Mouse (Mus musculus) limb, embryonic 14.5 days (tissue): ENCODE results near the gene Camta1. TPM values are rescaled to one million over a fixed set of nuclear protein-coding genes. Genes with fewer than 3 reads are reported as not detected.
A peak's percentile ranks its signal among the peaks of the same experiment; 100 is the strongest.

Experiments used
- ATAC-seq: fragments of 200-750 bp; cut with Nextera tagmentation; 2 replicates; pipeline ENCODE4 v1.8.0; 2017; ENCODE audit warnings: low read depth, moderate number of reproducible peaks, moderate TSS enrichment; ENCODE audit not compliant: low FRiP score
- DNase-seq: peaks from one replicate; pipeline ENCODE4 v3.0.0-alpha.2; 2015; ENCODE audit warnings: low spot score
- H3K27ac ChIP-seq: fragments of 300-500 bp; sonication (generic); replicated peaks from 2 replicates; pipeline ENCODE4 v1.5.1; 2014; ENCODE audit warnings: low read depth, mild to moderate bottlenecking, low read length, moderate library complexity, mixed read lengths
- H3K27me3 ChIP-seq: fragments of 300-500 bp; sonication (generic); 2 replicates; pipeline ENCODE4 v1.6.1; 2014; ENCODE audit warnings: low read length, mixed read lengths; ENCODE audit not compliant: control insufficient read depth, insufficient read depth
- H3K36me3 ChIP-seq: fragments of 300-500 bp; sonication (generic); 2 replicates; pipeline ENCODE4 v1.6.1; 2014; ENCODE audit warnings: mild to moderate bottlenecking, low read length, moderate library complexity, mixed read lengths; ENCODE audit not compliant: control insufficient read depth, insufficient read depth
- H3K4me1 ChIP-seq: fragments of 300-500 bp; sonication (generic); 2 replicates; pipeline ENCODE4 v1.6.1; 2014; ENCODE audit warnings: antibody characterized with exemption, low read length, mixed read lengths; ENCODE audit not compliant: control insufficient read depth, insufficient read depth
- H3K4me2 ChIP-seq: fragments of 300-500 bp; sonication (generic); replicated peaks from 2 replicates; pipeline ENCODE4 v1.6.1; 2014; ENCODE audit warnings: low read depth, mild to moderate bottlenecking, low read length, moderate library complexity; ENCODE audit not compliant: severe bottlenecking
- H3K4me3 ChIP-seq: fragments of 300-500 bp; sonication (generic); replicated peaks from 2 replicates; pipeline ENCODE4 v1.5.1; 2014; ENCODE audit warnings: low read length
- H3K9ac ChIP-seq: fragments of 300-500 bp; sonication (generic); 2 replicates; pipeline ENCODE4 v1.6.1; 2014; ENCODE audit warnings: mild to moderate bottlenecking, low read depth, low read length, moderate library complexity; ENCODE audit not compliant: severe bottlenecking
- H3K9me3 ChIP-seq: fragments of 300-500 bp; sonication (generic); 2 replicates; pipeline ENCODE4 v1.6.1; 2016; ENCODE audit warnings: low read length; ENCODE audit not compliant: control insufficient read depth
- POLR2A ChIP-seq: fragments of 200-500 bp; IDR thresholded peaks from 2 replicates; pipeline ENCODE4 v1.8.0; 2012; ENCODE audit warnings: inconsistent platforms, mild to moderate bottlenecking, moderate library complexity, borderline replicate concordance; ENCODE audit not compliant: insufficient read depth, insufficient read length; ENCODE audit errors: extremely low read depth
- WGBS: fragments of 180-500 bp; shearing (Covaris S2); extraction: QIAGEN DNeasy Blood & Tissue Kit; methylation state at CpG from one replicate; pipeline ENCODE4 v1.1.7; 2014; 5-methylcytosine and 5-hydroxymethylcytosine counted together
- polyA plus RNA-seq, 2 experiments: library from polyadenylated mRNA; depleted of rRNA in 1 of 2; stranded (reverse) in 1 of 2; unstranded in 1 of 2; fragments of >200 nt; fragmentation: Nextera tagmentation in 1 of 2; extraction: Ambion mirVana in 1 of 2; gene quantifications; 2 replicates each; pipeline versions ENCODE4 v1.2.1 to v1.2.3; 2012 to 2014

Camta1 gene
- polyA plus RNA-seq, 2 experiments: 28.6 to 78.8 TPM

GRCm38 (mm10) chr4:151415812-151416211 is 445.9 kb downstream of the Camta1 start:
- Histone ChIP-seq H3K27ac (no peak overlapping the region), H3K27me3 (no peaks in the 10 kb centered on the region), H3K4me1 (peaks cover 21% of the 10 kb centered on the region), H3K4me3 (no peak overlapping the region), H3K9ac (no peak overlapping the region), H3K9me3 (no peaks in the 10 kb centered on the region), H3K36me3 (no peaks in the 10 kb centered on the region), H3K4me2 (no peak overlapping the region)
- ATAC-seq (no peak), DNase-seq (no peak)
- TF ChIP-seq POLR2A: no peak
- WGBS: 68% methylated on average over 4 of the region's 4 CpGs

DNA sequence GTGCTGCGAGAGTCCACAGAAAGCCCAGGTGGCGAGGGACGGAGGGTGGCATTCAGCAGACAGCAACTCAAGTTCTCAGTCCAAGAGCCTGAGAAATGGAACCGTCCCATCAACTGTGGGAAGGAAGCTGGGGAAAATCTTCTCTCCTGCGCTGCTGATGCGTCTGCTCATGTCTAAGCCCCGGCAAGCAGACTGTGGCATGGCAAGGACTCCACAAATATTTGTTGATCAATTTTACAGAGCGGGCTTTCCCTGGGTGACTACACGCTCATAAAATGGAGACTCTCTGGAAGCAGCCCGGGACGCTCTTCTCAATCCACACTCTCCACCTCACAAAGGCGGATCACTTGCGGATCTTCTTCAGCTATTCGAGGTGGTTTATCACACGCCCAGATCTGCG is 446.3 kb downstream of the Camta1 start:
- Histone ChIP-seq H3K27ac (no peak overlapping the region), H3K4me3 (no peak overlapping the region), H3K36me3 (no peaks in the 10 kb centered on the region), H3K9me3 (no peaks in the 10 kb centered on the region), H3K9ac (no peak overlapping the region), H3K4me1 (peaks cover 21% of the 10 kb centered on the region), H3K27me3 (no peaks in the 10 kb centered on the region), H3K4me2 (no peak overlapping the region)
- TF ChIP-seq POLR2A: no peak
- no peak for ATAC-seq
- 93% methylated on average over 16 of the region's 16 CpGs for WGBS
- no peak for DNase-seq

- ATAC-seq: no peak
- H3K27ac ChIP-seq: no peak overlapping the region
- no peak overlapping the region for H3K4me2 ChIP-seq
- no peak overlapping the region for H3K9ac ChIP-seq
- no peak for TF ChIP-seq POLR2A
- H3K4me1 ChIP-seq: peaks cover 21% of the 10 kb centered on the region
- no peaks in the 10 kb centered on the region for H3K9me3 ChIP-seq
- no peaks in the 10 kb centered on the region for H3K36me3 ChIP-seq
- DNase-seq: no peak
- no peak overlapping the region for H3K4me3 ChIP-seq
- H3K27me3 ChIP-seq: no peaks in the 10 kb centered on the region
- WGBS: 91% methylated on average over 7 of the region's 7 CpGs
Measured at GRCm38 (mm10) chr4:151414952-151415351, 446.7 kb downstream of the Camta1 start.

DNA sequence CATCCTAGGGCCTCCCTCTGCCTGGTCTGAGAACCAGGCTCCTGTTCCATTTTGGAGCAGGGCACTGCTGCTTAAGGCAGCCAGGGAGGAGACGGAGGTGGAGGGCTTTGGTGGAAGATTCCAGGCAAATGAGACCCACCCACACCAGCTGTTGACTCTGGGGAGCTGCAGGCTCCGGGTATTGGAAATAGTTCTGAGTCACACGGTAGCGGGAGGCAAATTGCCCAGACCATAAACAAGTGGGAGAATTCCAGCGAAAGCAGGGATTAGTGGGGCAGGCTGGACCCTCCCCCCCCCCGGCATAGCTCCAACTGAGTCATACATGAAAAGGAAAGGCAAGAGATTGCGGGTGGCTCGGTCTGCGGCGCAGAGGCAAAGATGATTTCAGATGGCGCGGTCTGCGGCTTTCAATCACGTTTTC is 450.0 kb downstream of the Camta1 start:
- H3K4me3 ChIP-seq: no peak overlapping the region
- H3K4me1 ChIP-seq: peaks cover 18% of the 10 kb centered on the region
- no peaks in the 10 kb centered on the region for H3K27me3 ChIP-seq
- H3K36me3 ChIP-seq: no peaks in the 10 kb centered on the region
- H3K27ac ChIP-seq: no peak overlapping the region
- peak overlapping the region; percentile 22 for H3K4me2 ChIP-seq
- WGBS: 5% methylated on average over 14 of the region's 14 CpGs
- DNase-seq: peak; percentile 84
- H3K9ac ChIP-seq: no peak overlapping the region
- no peaks in the 10 kb centered on the region for H3K9me3 ChIP-seq
- ATAC-seq: peak; percentile 82
- no peak for TF ChIP-seq POLR2A

DNA sequence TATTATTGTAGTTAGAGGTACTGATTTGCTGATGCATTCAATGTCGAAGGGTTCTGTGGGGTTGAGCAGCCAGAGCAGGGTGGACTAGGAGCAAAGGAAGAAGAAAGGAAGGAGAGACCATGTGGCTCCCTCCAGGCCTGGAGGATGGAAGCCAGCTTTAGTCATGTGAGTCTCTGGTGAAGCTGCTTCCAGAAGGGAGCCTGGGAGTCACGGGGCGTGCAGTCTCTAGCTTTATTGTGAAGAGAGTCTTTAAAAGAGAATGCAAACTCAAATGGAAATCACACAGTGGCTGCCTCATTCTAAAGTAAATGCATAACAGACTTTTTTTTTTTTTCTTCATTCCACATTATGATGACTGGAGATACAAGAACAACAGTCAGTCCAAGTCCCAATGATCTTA is 450.7 kb downstream of the Camta1 start:
- Histone ChIP-seq H3K9ac (no peak overlapping the region), H3K36me3 (no peaks in the 10 kb centered on the region), H3K4me1 (peaks cover 18% of the 10 kb centered on the region), H3K4me2 (no peak overlapping the region; the same call in 1 of the 2 replicates), H3K27ac (no peak overlapping the region), H3K4me3 (no peak overlapping the region), H3K27me3 (no peaks in the 10 kb centered on the region), H3K9me3 (no peaks in the 10 kb centered on the region)
- ATAC-seq (0 out of 2 replicates have a peak, but pooled peaks have one; percentile 7), DNase-seq (no peak)
- 25% methylated on average over 3 of the region's 3 CpGs for WGBS
- no peak for TF ChIP-seq POLR2A

DNA sequence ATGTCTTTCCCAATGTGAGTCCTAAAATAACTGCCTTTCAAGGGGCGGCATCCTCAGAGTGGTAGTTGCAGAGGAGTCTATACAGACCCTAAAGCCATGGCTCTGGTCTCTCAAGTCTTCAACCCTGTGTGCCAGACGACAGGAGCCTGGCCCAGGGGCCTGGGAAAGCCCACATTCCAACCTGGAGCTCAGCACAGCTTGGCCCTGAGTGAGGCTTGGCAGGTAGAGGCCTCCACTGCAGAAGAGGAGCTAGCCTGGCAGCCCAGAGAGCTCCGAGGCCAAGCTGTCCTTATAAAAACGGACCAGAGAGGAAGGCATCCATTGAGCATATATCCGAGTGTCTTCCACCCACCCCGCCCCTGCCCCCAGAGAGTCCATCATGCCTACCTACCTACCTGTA is 452.4 kb downstream of the Camta1 start:
- no peak overlapping the region for H3K9ac ChIP-seq
- no peaks in the 10 kb centered on the region for H3K27me3 ChIP-seq
- H3K4me2 ChIP-seq: no peak overlapping the region
- DNase-seq (no peak), ATAC-seq (no peak)
- no peak overlapping the region for H3K27ac ChIP-seq
- H3K4me1 ChIP-seq: peaks cover 23% of the 10 kb centered on the region
- no peak overlapping the region for H3K4me3 ChIP-seq
- TF ChIP-seq POLR2A: no peak
- H3K9me3 ChIP-seq: no peaks in the 10 kb centered on the region
- WGBS: 64% methylated on average over 6 of the region's 6 CpGs
- H3K36me3 ChIP-seq: no peaks in the 10 kb centered on the region
